Mouse (Mus musculus) bone marrow, adult 2 months (tissue): ENCODE data around the gene Hist1h2bl.

Experiments
- CTCF ChIP-seq: fragments of 200-500 bp; IDR thresholded peaks from 2 replicates; pipeline ENCODE4 v1.5.1; 2011; ENCODE audit warnings: low read length, control low read depth; ENCODE audit not compliant: control insufficient read depth, insufficient read depth
- POLR2A ChIP-seq: fragments of 200-500 bp; IDR thresholded peaks from 2 replicates; pipeline ENCODE4 v1.6.1; 2011; ENCODE audit warnings: low read depth, mild to moderate bottlenecking, control low read depth, low read length, borderline replicate concordance; ENCODE audit not compliant: control insufficient read depth

- no peak for TF ChIP-seq CTCF
- TF ChIP-seq POLR2A, result no peak
Observed at GRCm38 (mm10) chr13:21718381-21719080, 2.6 kb upstream of the Hist1h2bl start.
